Mouse (Mus musculus) intestine, postnatal 0 days (tissue): ENCODE measurements around the gene Colgalt1. TPM values are rescaled to one million over a fixed set of nuclear protein-coding genes. Genes with fewer than 3 reads are reported as not detected.

Source experiments
- ATAC-seq: fragments of 200-750 bp; cut with Nextera tagmentation; 2 replicates; pipeline ENCODE4 v1.8.0; 2017; ENCODE audit warnings: mild to moderate bottlenecking, moderate TSS enrichment, moderate library complexity
- H3K27ac ChIP-seq: fragments of 300-500 bp; sonication (generic); 2 replicates; pipeline ENCODE4 v1.5.1; 2014; ENCODE audit warnings: mild to moderate bottlenecking, low read depth, low read length, moderate library complexity
- H3K27me3 ChIP-seq: fragments of 300-500 bp; sonication (generic); replicated peaks from 2 replicates; pipeline ENCODE4 v1.6.1; 2014; ENCODE audit warnings: low read length, mixed read lengths; ENCODE audit not compliant: control insufficient read depth, insufficient read depth
- H3K36me3 ChIP-seq: fragments of 300-500 bp; sonication (generic); 2 replicates; pipeline ENCODE4 v1.6.1; 2014; ENCODE audit warnings: mild to moderate bottlenecking, moderate library complexity; ENCODE audit not compliant: control insufficient read depth, insufficient read depth
- H3K4me1 ChIP-seq: fragments of 300-500 bp; sonication (generic); replicated peaks from 2 replicates; pipeline ENCODE4 v1.6.1; 2014; ENCODE audit warnings: antibody characterized with exemption, low read length, mixed read lengths; ENCODE audit not compliant: control insufficient read depth, insufficient read depth
- H3K4me2 ChIP-seq: fragments of 300-500 bp; sonication (generic); replicated peaks from 2 replicates; pipeline ENCODE4 v1.6.1; 2014; ENCODE audit warnings: low read depth, mild to moderate bottlenecking, moderate library complexity
- H3K4me3 ChIP-seq: fragments of 300-500 bp; sonication (generic); 2 replicates; pipeline ENCODE4 v1.5.1; 2014; ENCODE audit warnings: low read depth, low read length
- H3K9ac ChIP-seq: fragments of 300-500 bp; sonication (generic); 2 replicates; pipeline ENCODE4 v1.6.1; 2014; ENCODE audit warnings: mild to moderate bottlenecking, low read depth, low read length
- H3K9me3 ChIP-seq: fragments of 300-500 bp; sonication (generic); 2 replicates; pipeline ENCODE4 v1.6.1; 2016; ENCODE audit warnings: mixed run types; ENCODE audit not compliant: control insufficient read depth
- CTCF ChIP-seq: sonication (generic); IDR thresholded peaks from 2 replicates; pipeline ENCODE4 v1.5.1; 2016; ENCODE audit warnings: low read depth, mild to moderate bottlenecking, control low read depth, antibody characterized with exemption, moderate library complexity
- WGBS: fragments of 180-500 bp; shearing (Covaris S2); extraction: QIAGEN DNeasy Blood & Tissue Kit; methylation state at CpG from one replicate; pipeline ENCODE4 v1.1.7; 2014; 5-methylcytosine and 5-hydroxymethylcytosine counted together
- microRNA-seq: library from miRNA; unstranded; fragments of <30 nt; microRNA quantifications from one replicate; pipeline ENCODE4, GENCODE M21; 2016
- polyA plus RNA-seq: library from polyadenylated mRNA; unstranded; fragments of >200 nt; fragmentation: Nextera tagmentation; extraction: Ambion mirVana; gene quantifications from 2 replicates; pipeline ENCODE4 v1.2.1, GENCODE M21; 2015

Colgalt1 gene
- polyA plus RNA-seq, 1 experiment from 2014 or later = 44.5 TPM

DNA sequence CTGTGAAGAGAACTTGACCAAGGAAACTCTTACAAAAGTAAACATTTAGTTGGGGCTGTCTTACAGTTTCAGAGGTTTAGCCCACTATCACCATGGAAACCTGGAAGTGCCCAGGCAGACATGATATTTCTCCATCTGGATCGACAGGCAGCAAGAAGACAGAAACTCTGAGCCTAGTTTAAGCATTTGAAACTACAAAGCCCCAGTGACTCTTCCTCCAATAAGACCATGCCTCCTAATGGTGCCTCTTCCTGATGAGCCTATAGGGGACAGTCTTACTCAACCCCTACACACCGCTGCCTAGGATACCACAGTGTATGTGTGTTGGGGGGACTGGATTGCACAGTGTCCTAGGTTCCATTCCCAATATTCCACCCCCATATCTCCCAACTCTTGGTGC is 63.3 kb downstream of the Colgalt1 start:
- TF ChIP-seq CTCF = no peak
- H3K4me1 ChIP-seq = peaks cover 6% of the 10 kb centered on the region; the same call in 1 of the 2 replicates

More for the DNA sequence above, 63.3 kb downstream of the Colgalt1 start:
- Histone ChIP-seq H3K4me2 (no peak overlapping the region), H3K36me3 (no peaks in the 10 kb centered on the region), H3K9ac (no peak overlapping the region), H3K27me3 (peaks cover 17% of the 10 kb centered on the region; the same call in 1 of the 2 replicates), H3K27ac (no peak overlapping the region), H3K9me3 (no peaks in the 10 kb centered on the region), H3K4me3 (no peak overlapping the region)
- ATAC-seq = no peak
- WGBS = 69% methylated on average over 2 of the region's 2 CpGs

Small RNAs within 50 kb of the gene (microRNA-seq; reads per million reads assigned to microRNA genes)
- not detected for gene Mir6769b

Other genes with a start within 250 kb of the Colgalt1 start
- 98.4 and 106 TPM in 2 replicates for gene Use1, start 244.2 kb upstream of the Colgalt1 start, polyA plus RNA-seq
- gene Ocel1, start 239.7 kb upstream of the Colgalt1 start, polyA plus RNA-seq = 20.0 and 20.5 TPM in 2 replicates
- 58.3 and 58.5 TPM in 2 replicates for gene Nr2f6, start 229.0 kb upstream of the Colgalt1 start, polyA plus RNA-seq
- gene Ushbp1, start 215.2 kb upstream of the Colgalt1 start, polyA plus RNA-seq = 4.1 and 4.9 TPM in 2 replicates
- 66.8 and 68.6 TPM in 2 replicates for gene Babam1, start 214.1 kb upstream of the Colgalt1 start, polyA plus RNA-seq
- gene Ankle1, start 205.0 kb upstream of the Colgalt1 start, polyA plus RNA-seq = 2.8 and 4.4 TPM in 2 replicates
- gene Abhd8, start 147.3 kb upstream of the Colgalt1 start, polyA plus RNA-seq = 15.2 and 15.9 TPM in 2 replicates
- gene Mrpl34, start 146.0 kb upstream of the Colgalt1 start, polyA plus RNA-seq = 187 and 190 TPM in 2 replicates
- gene Dda1, start 141.8 kb upstream of the Colgalt1 start, polyA plus RNA-seq = 82.8 and 91.7 TPM in 2 replicates
- 0.54 and 0.74 TPM in 2 replicates for gene Ano8, start 125.0 kb upstream of the Colgalt1 start, polyA plus RNA-seq
- 6.3 and 6.6 TPM in 2 replicates for gene Gtpbp3, start 122.9 kb upstream of the Colgalt1 start, polyA plus RNA-seq
- 109 and 111 TPM in 2 replicates for gene Plvap, start 99.2 kb upstream of the Colgalt1 start, polyA plus RNA-seq
- gene Ccdc194, start 85.3 kb upstream of the Colgalt1 start, polyA plus RNA-seq = 0.08 TPM in 1 of 2 replicates, not detected in the other
- gene Bst2, start 73.5 kb upstream of the Colgalt1 start, polyA plus RNA-seq = 85.5 and 91.5 TPM in 2 replicates
- gene Mvb12a, start 68.1 kb upstream of the Colgalt1 start, polyA plus RNA-seq = 133 and 143 TPM in 2 replicates
- gene Tmem221, start 52.1 kb upstream of the Colgalt1 start, polyA plus RNA-seq = 0.66 and 0.90 TPM in 2 replicates
- gene Nxnl1, start 44.4 kb upstream of the Colgalt1 start, polyA plus RNA-seq = not detected in 2 replicates
- 14.5 and 14.9 TPM in 2 replicates for gene Slc27a1, start 42.1 kb upstream of the Colgalt1 start, polyA plus RNA-seq
- 152 and 154 TPM in 2 replicates for gene Pgls, start 18.8 kb upstream of the Colgalt1 start, polyA plus RNA-seq
- 0.47 and 0.77 TPM in 2 replicates for gene Fam129c, start 13.3 kb upstream of the Colgalt1 start, polyA plus RNA-seq
- gene Unc13a, start 60.8 kb downstream of the Colgalt1 start, polyA plus RNA-seq = 0.60 and 0.72 TPM in 2 replicates
- gene Jak3, start 65.3 kb downstream of the Colgalt1 start, polyA plus RNA-seq = 5.7 and 6.8 TPM in 2 replicates
- gene Insl3, start 78.2 kb downstream of the Colgalt1 start, polyA plus RNA-seq = 2.5 and 3.0 TPM in 2 replicates
- 30.5 and 33.5 TPM in 2 replicates for gene B3gnt3, start 90.8 kb downstream of the Colgalt1 start, polyA plus RNA-seq
- 2.2 and 2.5 TPM in 2 replicates for gene Fcho1, start 114.7 kb downstream of the Colgalt1 start, polyA plus RNA-seq